Mouse (Mus musculus) forebrain, embryonic 11.5 days (tissue): Measurements from ENCODE around the gene Sh3tc1. TPM values are rescaled to one million over a fixed set of nuclear protein-coding genes. Genes with fewer than 3 reads are reported as not detected.

ENCODE experiments used
- ATAC-seq: fragments of 200-750 bp; cut with Nextera tagmentation; replicated peaks from 2 replicates; pipeline ENCODE4 v1.8.0; 2017; ENCODE audit warnings: moderate TSS enrichment; ENCODE audit not compliant: low FRiP score
- DNase-seq: peaks from one replicate; pipeline ENCODE4 v3.0.0-alpha.2; 2017; ENCODE audit warnings: low spot score
- H3K27ac ChIP-seq: fragments of 300-500 bp; sonication (generic); 2 replicates; pipeline ENCODE4 v1.5.1; 2014; ENCODE audit warnings: low read depth, low read length
- H3K27me3 ChIP-seq: fragments of 300-500 bp; sonication (generic); 2 replicates; pipeline ENCODE4 v1.6.1; 2014; ENCODE audit warnings: mild to moderate bottlenecking, low read length, mixed read lengths; ENCODE audit not compliant: control insufficient read depth, insufficient read depth
- H3K36me3 ChIP-seq: fragments of 300-500 bp; sonication (generic); 2 replicates; pipeline ENCODE4 v1.6.1; 2014; ENCODE audit warnings: mild to moderate bottlenecking, low read length, moderate library complexity, mixed read lengths; ENCODE audit not compliant: control insufficient read depth, insufficient read depth
- H3K4me1 ChIP-seq: fragments of 300-500 bp; sonication (generic); replicated peaks from 2 replicates; pipeline ENCODE4 v1.6.1; 2014; ENCODE audit warnings: low read length, mixed read lengths; ENCODE audit not compliant: control insufficient read depth, insufficient read depth
- H3K4me2 ChIP-seq: fragments of 300-500 bp; sonication (generic); 2 replicates; pipeline ENCODE4 v1.6.1; 2014; ENCODE audit warnings: low read depth, mild to moderate bottlenecking, low read length, moderate library complexity, mixed read lengths; ENCODE audit not compliant: severe bottlenecking
- H3K4me3 ChIP-seq: fragments of 300-500 bp; sonication (generic); 2 replicates; pipeline ENCODE4 v1.5.1; 2014; ENCODE audit warnings: low read depth, low read length
- H3K9ac ChIP-seq: fragments of 300-500 bp; sonication (generic); 2 replicates; pipeline ENCODE4 v1.6.1; 2014; ENCODE audit warnings: low read length
- H3K9me3 ChIP-seq: fragments of 300-500 bp; sonication (generic); 2 replicates; pipeline ENCODE4 v1.6.1; 2016; ENCODE audit warnings: low read length, mixed read lengths; ENCODE audit not compliant: control insufficient read depth
- WGBS: fragments of 180-500 bp; shearing (Covaris S2); extraction: QIAGEN DNeasy Blood & Tissue Kit; methylation state at CpG from one replicate; pipeline ENCODE4 v1.1.7; 2014; 5-methylcytosine and 5-hydroxymethylcytosine counted together
- polyA plus RNA-seq: library from polyadenylated mRNA; unstranded; fragments of >200 nt; fragmentation: Nextera tagmentation; extraction: Ambion mirVana; gene quantifications from 2 replicates; pipeline ENCODE4 v1.2.1, GENCODE M21; 2014

The Sh3tc1 gene
- polyA plus RNA-seq, 1 experiment from 2014 or later: 3.4 TPM

DNA sequence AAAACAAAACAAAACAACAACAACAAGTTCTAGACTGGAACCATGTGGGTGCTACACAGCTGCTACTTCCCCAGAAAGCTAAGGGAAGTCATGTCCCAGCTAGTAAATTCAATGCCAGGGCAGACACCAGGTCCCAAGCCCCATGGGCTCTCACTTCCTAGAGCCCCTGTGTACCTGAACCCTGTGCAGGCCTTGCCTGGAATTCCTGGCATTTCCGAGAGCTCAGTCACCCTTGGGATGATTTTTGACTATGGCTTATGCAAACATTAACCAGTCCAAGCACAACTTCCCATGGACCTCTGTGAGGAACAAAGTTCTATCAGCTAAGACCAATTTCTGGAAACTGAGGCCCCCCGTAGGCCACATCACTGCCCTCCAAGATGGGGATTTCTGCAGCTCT is 6.3 kb downstream of the Sh3tc1 start:
- no peak overlapping the region for H3K27ac ChIP-seq
- no peaks in the 10 kb centered on the region for H3K36me3 ChIP-seq
- ATAC-seq (no peak), DNase-seq (no peak)
- H3K9ac ChIP-seq: no peak overlapping the region
- H3K4me1 ChIP-seq: no peaks in the 10 kb centered on the region
- no peak overlapping the region for H3K4me2 ChIP-seq
- H3K9me3 ChIP-seq: no peaks in the 10 kb centered on the region
- 75% methylated on average over 2 of the region's 2 CpGs for WGBS
- H3K27me3 ChIP-seq: no peaks in the 10 kb centered on the region
- H3K4me3 ChIP-seq: no peak overlapping the region

DNA sequence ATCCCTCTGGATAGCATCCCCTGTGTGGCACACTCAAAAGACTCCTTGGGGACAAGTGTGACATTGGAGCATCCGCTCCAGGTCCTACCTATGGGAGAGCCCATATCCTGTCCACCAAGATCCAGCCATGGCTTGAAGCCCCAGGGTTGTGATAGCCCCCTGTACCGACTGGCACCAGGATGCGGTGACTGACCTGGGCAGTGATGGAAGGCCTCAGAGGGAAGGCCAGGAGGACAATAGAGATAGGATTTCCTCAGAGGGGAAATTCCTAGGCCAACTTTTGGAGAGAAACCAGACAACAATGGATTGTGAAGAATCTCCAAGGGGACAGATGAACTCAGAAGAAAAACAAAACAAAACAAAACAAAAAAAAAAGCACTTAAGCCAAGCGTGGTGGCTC is 8.8 kb downstream of the Sh3tc1 start:
- Histone ChIP-seq H3K9me3 (no peaks in the 10 kb centered on the region), H3K36me3 (no peaks in the 10 kb centered on the region), H3K27ac (no peak overlapping the region), H3K9ac (no peak overlapping the region), H3K4me1 (no peaks in the 10 kb centered on the region), H3K4me2 (no peak overlapping the region), H3K4me3 (no peak overlapping the region), H3K27me3 (no peaks in the 10 kb centered on the region)
- ATAC-seq (no peak), DNase-seq (no peak)
- WGBS: 90% methylated on average over 4 of the region's 4 CpGs

DNA sequence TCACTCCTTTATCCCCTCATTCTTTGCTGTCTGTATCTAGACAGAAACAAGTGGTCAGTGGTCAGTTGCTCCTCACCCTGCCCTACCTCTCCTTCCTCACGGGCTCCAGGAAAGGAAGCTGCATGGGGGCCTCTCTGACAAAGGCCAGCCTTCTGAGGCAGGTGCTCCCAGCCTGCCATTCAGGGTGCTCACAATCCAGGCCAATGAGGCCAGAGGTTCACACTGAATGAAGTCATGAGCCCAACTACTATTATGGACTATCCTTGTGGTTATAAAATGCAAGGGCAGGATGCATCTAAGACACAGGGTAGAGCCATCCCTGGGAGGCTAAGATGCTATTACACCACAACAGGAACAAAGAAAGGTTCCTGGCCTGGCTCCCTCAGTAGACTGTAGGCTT is 9.2 kb downstream of the Sh3tc1 start:
- ATAC-seq (no peak), DNase-seq (no peak)
- H3K27ac ChIP-seq: no peak overlapping the region
- H3K36me3 ChIP-seq: no peaks in the 10 kb centered on the region
- no peaks in the 10 kb centered on the region for H3K9me3 ChIP-seq
- no peak overlapping the region for H3K9ac ChIP-seq
- WGBS: 71% methylated on average over 1 of the region's 1 CpGs
- no peak overlapping the region for H3K4me2 ChIP-seq
- no peak overlapping the region for H3K4me3 ChIP-seq
- no peaks in the 10 kb centered on the region for H3K27me3 ChIP-seq
- no peaks in the 10 kb centered on the region for H3K4me1 ChIP-seq

DNA sequence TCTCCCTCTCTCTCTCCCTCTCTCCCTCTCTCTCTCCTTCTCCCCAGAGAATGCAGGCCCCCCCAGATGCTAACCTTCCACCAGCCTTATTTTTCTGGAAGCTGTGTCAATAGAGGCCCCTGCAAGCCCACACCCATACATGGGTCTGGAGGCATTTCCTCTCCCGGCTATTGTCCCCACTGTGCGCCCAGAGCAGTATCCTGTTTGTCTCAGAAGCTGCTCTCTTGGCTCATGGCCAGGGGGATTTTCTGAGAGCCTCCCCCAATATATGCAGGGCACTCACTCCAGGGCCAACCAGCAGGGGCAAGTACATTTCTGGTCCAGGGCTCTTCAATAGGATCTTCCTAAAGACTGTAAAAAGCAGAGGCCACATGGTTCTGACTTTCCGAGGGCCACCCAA is 9.9 kb downstream of the Sh3tc1 start:
- H3K9ac ChIP-seq: no peak overlapping the region
- H3K4me2 ChIP-seq: no peak overlapping the region
- no peak for DNase-seq
- H3K27me3 ChIP-seq: no peaks in the 10 kb centered on the region
- no peak overlapping the region for H3K4me3 ChIP-seq
- no peak overlapping the region for H3K27ac ChIP-seq
- ATAC-seq: no peak
- H3K36me3 ChIP-seq: no peaks in the 10 kb centered on the region
- 91% methylated on average over 3 of the region's 3 CpGs for WGBS
- no peaks in the 10 kb centered on the region for H3K9me3 ChIP-seq
- no peaks in the 10 kb centered on the region for H3K4me1 ChIP-seq

DNA sequence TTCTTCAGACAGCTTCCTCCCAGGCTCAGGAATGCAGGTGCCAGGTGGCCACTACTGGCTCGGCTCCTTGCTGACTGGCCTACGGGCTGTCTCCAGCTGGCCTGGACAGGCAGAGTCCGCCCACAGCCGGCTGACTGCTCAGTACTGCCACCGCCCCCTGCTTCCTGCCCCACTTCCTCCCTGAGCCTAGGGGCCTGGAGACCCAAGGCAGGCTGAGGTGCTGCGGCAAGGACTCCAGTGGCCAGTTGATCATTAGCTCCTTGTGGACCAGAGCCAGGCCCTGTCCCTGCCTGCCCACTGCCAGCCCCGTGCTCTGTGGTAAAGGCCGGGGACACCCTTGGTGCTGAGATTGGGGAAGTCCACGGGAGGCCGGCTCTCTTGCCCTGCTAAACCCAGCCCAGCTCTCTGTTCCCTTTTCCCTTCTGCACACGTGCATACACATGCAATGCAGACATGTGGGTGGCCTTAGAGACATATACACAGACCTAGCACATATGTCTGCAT is 10.8 kb downstream of the Sh3tc1 start:
- 64% methylated on average over 11 of the region's 11 CpGs for WGBS
- ATAC-seq (no peak), DNase-seq (no peak)
- Histone ChIP-seq H3K27me3 (no peaks in the 10 kb centered on the region), H3K36me3 (no peaks in the 10 kb centered on the region), H3K4me2 (no peak overlapping the region), H3K4me3 (no peak overlapping the region), H3K27ac (no peak overlapping the region), H3K9ac (no peak overlapping the region; the same call in 1 of the 2 replicates), H3K9me3 (no peaks in the 10 kb centered on the region), H3K4me1 (no peaks in the 10 kb centered on the region)

DNA sequence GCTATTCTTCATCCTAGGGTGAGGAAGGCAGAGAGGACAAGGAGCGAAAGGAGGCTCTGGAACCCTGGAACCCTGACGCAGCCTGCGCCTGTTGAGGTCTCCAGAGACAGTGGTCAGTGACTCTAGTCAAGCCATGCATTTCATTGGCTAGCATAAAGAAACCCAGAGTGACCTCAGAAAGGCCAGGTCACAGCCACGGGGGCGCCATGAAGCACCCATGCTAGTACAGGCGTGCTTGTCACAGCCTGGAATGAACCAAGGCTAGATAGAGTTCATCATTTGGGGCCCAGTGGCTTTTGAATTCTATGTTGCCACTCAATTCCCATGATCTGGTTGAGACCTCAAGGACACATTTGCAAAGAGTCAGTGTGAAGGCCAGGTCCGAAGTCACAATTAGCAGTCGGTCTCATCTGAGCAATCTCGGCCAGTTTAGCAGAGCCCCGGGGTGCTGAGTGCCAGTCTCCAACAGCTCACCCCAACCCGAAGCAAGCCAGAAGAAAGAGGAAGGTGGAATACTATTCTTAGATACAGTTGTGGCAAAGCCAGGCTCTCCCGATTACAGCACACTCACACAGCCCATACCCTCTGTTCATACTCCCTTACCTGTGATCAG is 11.3 kb downstream of the Sh3tc1 start:
- no peak overlapping the region for H3K27ac ChIP-seq
- no peak overlapping the region for H3K9ac ChIP-seq
- no peaks in the 10 kb centered on the region for H3K36me3 ChIP-seq
- H3K4me3 ChIP-seq: no peak overlapping the region
- no peak overlapping the region for H3K4me2 ChIP-seq
- no peaks in the 10 kb centered on the region for H3K9me3 ChIP-seq
- DNase-seq (no peak), ATAC-seq (no peak)
- WGBS: 87% methylated on average over 12 of the region's 12 CpGs
- no peaks in the 10 kb centered on the region for H3K4me1 ChIP-seq
- H3K27me3 ChIP-seq: no peaks in the 10 kb centered on the region

DNA sequence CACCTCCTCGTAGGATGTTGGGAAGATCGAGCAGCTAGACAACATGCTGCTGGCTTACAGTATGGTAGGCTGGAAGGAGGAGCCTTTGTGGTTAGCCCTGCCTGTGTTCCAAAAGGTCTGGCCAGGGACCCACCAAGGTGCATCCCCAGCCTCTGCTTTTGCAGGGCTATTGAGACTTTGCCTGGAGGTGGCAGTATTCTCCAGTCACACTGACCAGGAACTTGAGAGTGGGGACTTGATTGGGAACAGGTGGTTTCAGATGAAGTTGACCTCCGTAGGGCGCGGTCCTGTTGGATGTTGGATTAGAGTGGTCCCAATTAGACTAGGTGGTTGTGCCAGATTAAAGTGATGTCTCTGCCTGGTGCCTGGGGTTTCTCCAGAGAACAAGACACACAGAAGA is 12.3 kb downstream of the Sh3tc1 start:
- Histone ChIP-seq H3K4me2 (no peak overlapping the region), H3K36me3 (no peaks in the 10 kb centered on the region), H3K4me1 (no peaks in the 10 kb centered on the region), H3K9me3 (no peaks in the 10 kb centered on the region), H3K27ac (no peak overlapping the region), H3K9ac (no peak overlapping the region), H3K4me3 (no peak overlapping the region), H3K27me3 (no peaks in the 10 kb centered on the region)
- DNase-seq (no peak), ATAC-seq (no peak)
- WGBS: 85% methylated on average over 5 of the region's 5 CpGs

DNA sequence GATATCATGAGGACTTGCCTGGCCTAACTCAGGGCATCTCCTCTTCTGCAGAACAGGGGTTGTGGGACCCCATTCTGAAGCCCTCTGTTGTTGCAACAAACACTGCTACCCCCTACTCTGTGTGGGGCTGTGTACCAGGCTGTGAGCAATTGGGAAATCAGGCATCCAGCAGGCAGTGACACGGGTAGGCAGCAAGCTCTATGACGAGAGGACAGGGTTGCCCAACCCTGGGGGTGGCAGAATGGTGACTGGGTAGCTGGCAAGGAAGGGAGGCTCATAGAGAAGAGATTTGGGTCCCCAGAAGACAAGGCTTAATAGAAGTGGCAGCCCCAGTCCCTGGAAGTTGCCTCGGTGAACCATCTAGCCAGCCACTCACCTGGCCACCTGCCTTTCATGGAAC is 13.9 kb downstream of the Sh3tc1 start:
- H3K9me3 ChIP-seq: no peaks in the 10 kb centered on the region
- H3K4me1 ChIP-seq: no peaks in the 10 kb centered on the region
- WGBS: 80% methylated on average over 3 of the region's 3 CpGs
- H3K4me3 ChIP-seq: no peak overlapping the region
- no peak overlapping the region for H3K4me2 ChIP-seq
- H3K36me3 ChIP-seq: no peaks in the 10 kb centered on the region
- no peak overlapping the region for H3K27ac ChIP-seq
- no peak overlapping the region for H3K9ac ChIP-seq
- H3K27me3 ChIP-seq: no peaks in the 10 kb centered on the region
- DNase-seq: no peak
- ATAC-seq: no peak

DNA sequence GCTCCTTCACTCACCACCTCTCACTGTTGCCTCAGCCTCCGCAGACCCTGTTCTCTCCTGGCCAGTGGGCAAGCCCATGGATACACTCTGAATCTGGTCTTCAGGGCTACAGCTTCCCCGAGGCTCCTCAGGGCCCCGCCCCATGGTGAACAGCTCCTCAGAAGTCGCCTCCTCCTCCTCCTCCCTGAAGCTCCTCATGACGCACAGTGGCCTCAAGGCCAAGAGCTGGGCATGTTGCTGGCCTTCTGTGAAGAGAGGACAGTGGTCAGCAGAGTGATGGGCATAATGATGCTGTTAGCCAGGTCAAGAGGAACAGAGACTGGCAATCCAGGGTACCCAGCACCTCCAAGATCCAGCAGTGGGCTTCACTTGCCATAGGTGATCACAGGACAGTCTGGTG is 15.9 kb downstream of the Sh3tc1 start:
- ATAC-seq: no peak
- DNase-seq: no peak
- WGBS: 77% methylated on average over 4 of the region's 5 CpGs
- H3K27me3 ChIP-seq: no peaks in the 10 kb centered on the region
- H3K9me3 ChIP-seq: no peaks in the 10 kb centered on the region
- H3K27ac ChIP-seq: no peak overlapping the region
- H3K4me1 ChIP-seq: no peaks in the 10 kb centered on the region
- H3K4me2 ChIP-seq: no peak overlapping the region
- no peaks in the 10 kb centered on the region for H3K36me3 ChIP-seq
- H3K4me3 ChIP-seq: no peak overlapping the region
- no peak overlapping the region for H3K9ac ChIP-seq
